Mouse (Mus musculus) right cerebral cortex, adult 2 months (tissue): ENCODE measurements at regions not wholly inside any gene's neighbourhood (a gene's known extent, or its start where the extent isn't known, plus 50 kb on each side); places are given as distances from the start of the nearest gene placed in this dataset.

Source experiments
- DNase-seq, 2 experiments: peaks; one replicate each; pipeline ENCODE4 v3.0.0; 2021 to 2022; ENCODE audit warnings: low spot score in 2 of 2

GRCm38 (mm10) chr13:75204417-75204816 lies 114.8 kb downstream of the Pcsk1 start:
- peak; percentile 6 to 15 for DNase-seq

- no peak for DNase-seq
Measured at GRCm38 (mm10) chr13:75223944-75224343, 134.3 kb downstream of the Pcsk1 start.

- no peak for DNase-seq
Measured at GRCm38 (mm10) chr13:75225581-75226297, 136.1 kb downstream of the Pcsk1 start.

GRCm38 (mm10) chr13:75227616-75228277 lies 138.1 kb downstream of the Pcsk1 start:
- DNase-seq: peak; percentile 81 to 85

- no peak for DNase-seq
Measured at GRCm38 (mm10) chr13:75236424-75236823, 146.8 kb downstream of the Pcsk1 start.
